Mouse (Mus musculus): Measurements from ENCODE around the gene Neurl1b. TPM values are rescaled to one million over a fixed set of nuclear protein-coding genes. Genes with fewer than 3 reads are reported as not detected.

Neurl1b gene
- polyA plus RNA-seq, 1 experiment from 2014 or later: 79.6 TPM

DNA sequence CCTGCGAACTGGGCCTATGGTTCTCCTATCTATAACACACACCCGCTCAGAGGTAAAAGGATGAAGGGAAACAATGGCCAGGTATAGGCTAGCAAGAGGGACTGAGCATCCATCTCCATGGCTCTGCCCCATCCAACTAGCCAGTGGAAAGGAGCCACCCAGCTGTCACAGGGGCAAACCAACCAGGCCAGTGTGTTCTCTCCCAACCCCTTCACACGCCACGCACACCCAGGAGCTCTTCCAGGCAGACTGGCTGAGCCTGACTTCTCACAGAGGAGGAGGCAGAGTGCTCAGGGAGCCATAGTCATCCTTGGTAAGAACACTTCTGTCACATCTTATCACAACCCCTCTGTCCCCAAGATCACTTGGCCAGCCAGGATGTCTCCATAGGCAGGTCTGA lies 73.3 kb downstream of the Neurl1b start:
- POLR2A ChIA-PET: interaction anchor here (0.7 kb wide), 1 partner anchor 22 kb away, joined by 3 read pairs; no protein-coding TSS in a partner anchor
- no peaks in the 10 kb centered on the region for H3K27me3 ChIP-seq
- TF ChIP-seq CTCF (IDR thresholded peaks at IDR 0.05): no peak
- CTCF ChIA-PET: interaction anchor here (1.2 kb wide), 1 partner anchor 10 kb away, joined by 4 read pairs; no protein-coding TSS in a partner anchor
- in situ Hi-C loops (cut with MboI; ENCODE audit: low pct_unique_long_range_greater_than_20kb): no loop called here
- DNase-seq (ENCODE audit: low read depth, low spot score) (no peak), ATAC-seq (no peak)

- POLR2A ChIA-PET: interaction anchor here (1.1 kb wide), 1 partner anchor 16 kb away, joined by 4 read pairs; no protein-coding TSS in a partner anchor
- CTCF ChIA-PET: interaction anchor here (1.2 kb wide), 1 partner anchor 9 kb away, joined by 4 read pairs; no protein-coding TSS in a partner anchor
- in situ Hi-C loops (cut with MboI; ENCODE audit: low pct_unique_long_range_greater_than_20kb): no loop called here
- ATAC-seq: no peak
- no peaks in the 10 kb centered on the region for H3K27me3 ChIP-seq
- DNase-seq (ENCODE audit: low read depth, low spot score): no peak
- TF ChIP-seq CTCF (IDR thresholded peaks at IDR 0.05): no peak
Measured at GRCm38 (mm10) chr17:26488711-26489403, 74.2 kb downstream of the Neurl1b start.

DNA sequence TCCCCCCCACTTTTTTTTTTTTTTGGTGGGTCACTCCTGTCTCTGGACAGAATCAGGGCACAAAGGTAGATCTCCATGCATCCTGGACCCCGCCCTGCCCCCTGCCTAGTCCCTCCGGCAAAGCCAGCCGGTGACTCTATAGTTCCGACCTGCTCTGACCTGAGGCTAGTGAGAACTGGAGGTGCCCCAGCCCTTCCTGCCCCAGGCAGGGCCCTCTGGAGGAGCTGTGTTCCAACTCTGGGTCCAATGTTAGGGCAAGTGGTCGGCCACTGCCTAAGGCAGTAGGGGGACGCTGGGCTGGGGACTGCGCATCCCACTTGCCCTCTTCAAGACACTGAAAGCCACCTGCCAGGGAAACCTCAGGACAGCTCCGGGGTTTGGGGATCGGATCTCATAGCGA lies 75.4 kb downstream of the Neurl1b start:
- in situ Hi-C loops (cut with MboI; ENCODE audit: low pct_unique_long_range_greater_than_20kb): no loop called here
- DNase-seq (ENCODE audit: low read depth, low spot score): no peak
- no peaks in the 10 kb centered on the region for H3K27me3 ChIP-seq
- ChIA-PET CTCF (no interaction called here), POLR2A (no interaction called here)
- no peak for ATAC-seq
- TF ChIP-seq CTCF (IDR thresholded peaks at IDR 0.05): no peak

GRCm38 (mm10) chr17:26490910-26491309 lies 76.3 kb downstream of the Neurl1b start:
- in situ Hi-C loops (cut with MboI; ENCODE audit: low pct_unique_long_range_greater_than_20kb): no loop called here
- DNase-seq (ENCODE audit: low read depth, low spot score): no peak

GRCm38 (mm10) chr17:26492246-26492645 lies 77.6 kb downstream of the Neurl1b start:
- ChIA-PET CTCF (interaction anchor here (1.4 to 1.8 kb wide), 2 partner anchors 18 to 25 kb away, joined by 3 read pairs; no protein-coding TSS in a partner anchor), POLR2A (no interaction called here)
- in situ Hi-C loops (cut with MboI; ENCODE audit: low pct_unique_long_range_greater_than_20kb): no loop called here
- H3K27me3 ChIP-seq: no peaks in the 10 kb centered on the region
- DNase-seq (ENCODE audit: low read depth, low spot score) (no peak), ATAC-seq (no peak)
- TF ChIP-seq CTCF (IDR thresholded peaks at IDR 0.05): no peak

More at GRCm38 (mm10) chr17:26490910-26491309, 76.3 kb downstream of the Neurl1b start:
- H3K27me3 ChIP-seq: no peaks in the 10 kb centered on the region
- ChIA-PET CTCF (interaction anchor here (1.2 kb wide), 1 partner anchor 28 kb away, joined by 3 read pairs; no protein-coding TSS in a partner anchor), POLR2A (no interaction called here)
- ATAC-seq: no peak
- TF ChIP-seq CTCF (IDR thresholded peaks at IDR 0.05): no peak

- DNase-seq (ENCODE audit: low read depth, low spot score) (no peak), ATAC-seq (no peak)
- in situ Hi-C loops (cut with MboI; ENCODE audit: low pct_unique_long_range_greater_than_20kb): no loop called here
- CTCF ChIA-PET: interaction anchor here (0.9 kb wide), 1 partner anchor 17 kb away, joined by 3 read pairs; no protein-coding TSS in a partner anchor
- POLR2A ChIA-PET: no interaction called here
- no peak for TF ChIP-seq CTCF (IDR thresholded peaks at IDR 0.05)
- no peaks in the 10 kb centered on the region for H3K27me3 ChIP-seq
Measured at GRCm38 (mm10) chr17:26494642-26495468, 80.2 kb downstream of the Neurl1b start.

Other genes with a start within 250 kb of the Neurl1b start
- gene Pdia2, start 215.7 kb upstream of the Neurl1b start, polyA plus RNA-seq (2021): 0.22 TPM
- 0.76 TPM for gene Rgs11, start 211.9 kb upstream of the Neurl1b start, polyA plus RNA-seq (2021)
- gene Arhgdig, start 207.0 kb upstream of the Neurl1b start, polyA plus RNA-seq (2021): 17.0 TPM
- gene Fam234a, start 170.6 kb upstream of the Neurl1b start, polyA plus RNA-seq (2021): 147 TPM
- 113 TPM for gene Luc7l, start 161.9 kb upstream of the Neurl1b start, polyA plus RNA-seq (2021)
- gene Ergic1, start 146.7 kb downstream of the Neurl1b start, polyA plus RNA-seq (2021): 287 TPM
- 465 TPM for gene Dusp1, start 147.3 kb downstream of the Neurl1b start, polyA plus RNA-seq (2021)
- 305 TPM for gene Atp6v0e, start 248.4 kb downstream of the Neurl1b start, polyA plus RNA-seq (2021)